Mouse (Mus musculus): ENCODE data around the gene Mdm4. TPM values are rescaled to one million over a fixed set of nuclear protein-coding genes. Genes with fewer than 3 reads are reported as not detected.

Gene Mdm4
- polyA plus RNA-seq, 1 experiment from 2014 or later, result 31.3 TPM

DNA sequence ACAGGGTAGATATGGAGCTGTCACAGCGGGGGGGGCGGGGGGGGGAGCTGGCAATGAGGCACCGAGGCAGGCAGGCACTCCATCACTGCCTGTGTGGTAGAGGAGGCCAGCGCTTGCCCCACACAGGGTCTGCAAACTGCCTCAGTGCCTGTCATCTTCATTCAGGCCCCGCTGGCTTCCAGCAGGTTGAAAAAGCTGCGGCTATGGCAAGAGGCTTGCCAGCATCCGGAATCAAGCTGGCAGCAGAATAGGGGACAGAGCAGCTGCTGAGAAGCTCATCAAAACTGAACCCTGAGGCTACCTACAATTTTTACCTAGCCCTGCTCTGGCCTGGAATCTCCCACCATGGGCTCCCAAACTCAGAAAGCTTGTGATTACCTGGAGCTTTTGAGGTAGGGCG is 112.8 kb downstream of the Mdm4 start:
- Histone ChIP-seq H3K36me3 (no peaks in the 10 kb centered on the region), H3K4me2 (no peak overlapping the region), H3K4me3 (no peak overlapping the region), H3K4me1 (replicated peaks) (peaks cover 34% of the 10 kb centered on the region), H3K27ac (ENCODE audit: poor library complexity, severe bottlenecking) (no peak overlapping the region), H3K27me3 (replicated peaks) (peaks cover 13% of the 10 kb centered on the region; the same call in 1 of the 2 replicates), H3K9ac (no peak overlapping the region), H3K9me3 (replicated peaks) (no peaks in the 10 kb centered on the region)
- 17% methylated on average over 8 of the region's 8 CpGs for WGBS
- no peak for ATAC-seq (ENCODE audit: insufficient number of reproducible peaks, low FRiP score)

DNA sequence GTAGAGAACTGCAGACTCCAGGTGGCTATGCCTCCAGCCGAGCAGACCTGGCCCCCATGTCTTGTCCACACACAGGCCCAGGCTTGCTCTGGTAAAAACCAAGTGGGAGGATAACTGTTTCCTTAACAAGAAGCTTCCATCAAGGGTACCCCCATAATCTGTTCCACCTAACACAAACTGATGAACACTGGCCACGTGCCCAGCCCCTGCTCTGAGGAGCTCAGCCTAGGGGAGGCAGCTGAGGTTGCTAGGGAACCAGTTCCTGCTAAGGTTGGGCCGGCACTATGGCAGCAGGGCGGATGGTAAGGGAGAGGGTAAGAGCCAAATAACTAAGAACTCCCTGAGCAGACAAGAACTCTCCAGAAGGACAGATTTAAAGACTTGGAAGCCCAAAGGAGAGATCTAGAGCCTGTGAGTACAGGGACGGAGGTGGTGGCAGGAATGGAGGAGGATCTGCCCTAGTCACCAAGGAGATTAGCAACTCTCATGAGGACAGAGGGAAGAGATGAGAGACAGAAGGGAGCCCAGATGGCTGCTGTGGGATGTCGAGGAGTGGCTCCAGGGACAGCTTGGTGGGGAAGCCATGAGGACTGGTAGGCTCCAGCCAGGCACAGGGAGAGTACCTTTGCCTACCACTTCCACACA is 114.4 kb downstream of the Mdm4 start:
- 54% methylated on average over 6 of the region's 6 CpGs for WGBS
- Histone ChIP-seq H3K4me3 (no peak overlapping the region), H3K4me1 (replicated peaks) (peaks cover 18% of the 10 kb centered on the region; the same call in 1 of the 2 replicates), H3K9me3 (replicated peaks) (no peaks in the 10 kb centered on the region), H3K27ac (ENCODE audit: poor library complexity, severe bottlenecking) (no peak overlapping the region), H3K9ac (no peak overlapping the region), H3K36me3 (no peaks in the 10 kb centered on the region), H3K27me3 (replicated peaks) (0 out of 2 replicates have a peak, but pooled peaks cover 8% of the 10 kb centered on the region), H3K4me2 (no peak overlapping the region)
- ATAC-seq (ENCODE audit: insufficient number of reproducible peaks, low FRiP score), result no peak

DNA sequence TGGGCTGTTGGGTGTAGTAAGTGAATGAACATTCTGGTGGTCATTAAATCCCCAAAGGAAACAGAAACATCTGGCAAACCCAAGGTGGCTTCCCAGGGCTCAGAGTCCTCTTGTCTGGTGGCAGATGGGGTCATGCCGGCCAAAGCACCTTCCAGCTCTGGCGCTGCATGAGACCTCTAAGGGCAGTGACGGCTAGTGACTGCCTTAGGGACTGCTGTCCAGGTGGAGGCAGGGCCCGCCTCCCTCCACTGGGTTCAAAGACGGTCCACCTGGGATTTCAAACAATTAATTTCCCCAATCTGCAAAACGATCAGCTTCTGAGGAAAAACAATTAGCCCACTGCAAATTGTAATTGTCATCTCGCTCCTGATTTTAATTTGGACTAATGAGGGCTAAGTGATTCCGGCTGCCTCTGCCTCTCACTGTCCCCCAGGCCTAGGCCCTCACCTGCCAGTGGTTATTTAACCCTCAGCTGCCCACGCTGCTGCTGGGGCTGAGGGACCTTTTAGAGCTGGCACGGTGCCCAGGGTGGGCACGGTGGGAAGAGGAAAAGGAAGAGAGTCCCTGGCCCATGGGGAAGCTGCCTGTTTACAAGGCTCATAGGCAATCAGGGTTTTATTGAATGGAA is 119.8 kb downstream of the Mdm4 start:
- Histone ChIP-seq H3K9ac (no peak overlapping the region), H3K36me3 (no peaks in the 10 kb centered on the region), H3K27ac (ENCODE audit: poor library complexity, severe bottlenecking) (no peak overlapping the region), H3K4me1 (replicated peaks) (0 out of 2 replicates have a peak, but pooled peaks cover 4% of the 10 kb centered on the region), H3K9me3 (replicated peaks) (0 out of 2 replicates have a peak, but pooled peaks cover 5% of the 10 kb centered on the region), H3K4me2 (no peak overlapping the region), H3K27me3 (replicated peaks) (no peaks in the 10 kb centered on the region), H3K4me3 (no peak overlapping the region)
- no peak for ATAC-seq (ENCODE audit: insufficient number of reproducible peaks, low FRiP score)
- WGBS, result 71% methylated on average over 11 of the region's 11 CpGs

DNA sequence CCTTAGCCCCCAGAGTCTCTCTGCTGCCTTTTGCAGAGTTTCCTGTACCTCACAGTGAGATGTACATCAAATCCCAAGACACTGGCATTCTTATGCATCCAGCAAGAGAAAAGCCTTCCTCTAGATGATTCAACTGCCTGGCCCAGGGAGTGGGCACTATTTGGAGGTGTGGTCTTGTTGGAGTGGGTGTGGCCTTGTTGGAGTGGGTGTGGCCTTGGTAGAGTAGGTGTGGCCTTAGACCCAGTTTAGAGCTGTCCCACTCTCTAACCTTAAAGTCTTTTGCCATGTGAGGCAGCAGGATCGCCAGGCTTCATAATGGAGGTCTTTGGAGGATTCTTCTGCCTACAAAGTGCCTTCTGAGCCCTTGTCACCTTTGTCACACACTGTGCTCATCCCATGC is 120.4 kb downstream of the Mdm4 start:
- ATAC-seq (ENCODE audit: insufficient number of reproducible peaks, low FRiP score), result no peak
- H3K36me3 ChIP-seq, result no peaks in the 10 kb centered on the region
- WGBS, result 75% methylated on average over 1 of the region's 1 CpGs
- no peak overlapping the region for H3K4me2 ChIP-seq
- no peak overlapping the region for H3K27ac ChIP-seq (ENCODE audit: poor library complexity, severe bottlenecking)
- H3K4me3 ChIP-seq, result no peak overlapping the region
- H3K4me1 ChIP-seq (replicated peaks), result 0 out of 2 replicates have a peak, but pooled peaks cover 4% of the 10 kb centered on the region
- no peak overlapping the region for H3K9ac ChIP-seq
- no peaks in the 10 kb centered on the region for H3K27me3 ChIP-seq (replicated peaks)
- 0 out of 2 replicates have a peak, but pooled peaks cover 5% of the 10 kb centered on the region for H3K9me3 ChIP-seq (replicated peaks)

Small RNA genes lying within 50 kb of the gene (microRNA-seq; reads per million reads assigned to microRNA genes)
- gene Gm44300, result not detected

Other genes starting within 250 kb of the Mdm4 start
- 9.8 TPM in 2 replicates for gene Lrrn2, start 150.3 kb downstream of the Mdm4 start, polyA plus RNA-seq (2016; fragmentation: Nextera tagmentation; extraction: Ambion mirVana)
- 11.5 and 11.7 TPM in 2 replicates for gene Pik3c2b, start 15.1 kb upstream of the Mdm4 start, polyA plus RNA-seq (2016; fragmentation: Nextera tagmentation; extraction: Ambion mirVana)
- gene Ppp1r15b, start 100.6 kb upstream of the Mdm4 start, polyA plus RNA-seq (2016; fragmentation: Nextera tagmentation; extraction: Ambion mirVana), result 42.3 and 46.2 TPM in 2 replicates
- gene Plekha6, start 133.6 kb upstream of the Mdm4 start, polyA plus RNA-seq (2016; fragmentation: Nextera tagmentation; extraction: Ambion mirVana), result 18.7 and 19.4 TPM in 2 replicates